Mouse (Mus musculus): ENCODE measurements around the gene Cbx1.

- no peak for TF ChIP-seq GATA1 (IDR thresholded peaks at IDR 0.05; ENCODE audit: borderline replicate concordance, low read length)
- no peak for TF ChIP-seq FLI1 (IDR thresholded peaks at IDR 0.05; ENCODE audit: low read length)
Observed at GRCm38 (mm10) chr11:96824783-96825495, 36.0 kb downstream of the Cbx1 start.
